Mouse (Mus musculus): ENCODE results near the gene Psmd4. TPM values are rescaled to one million over a fixed set of nuclear protein-coding genes. Genes with fewer than 3 reads are reported as not detected.

Psmd4 gene
- 134 TPM for polyA plus RNA-seq (2014; fragmentation: Illumina TruSeq; extraction: RNeasy Lipid Tissue Mini Kit (QIAGEN cat#74804); ENCODE audit: low read depth, low replicate concordance)

DNA sequence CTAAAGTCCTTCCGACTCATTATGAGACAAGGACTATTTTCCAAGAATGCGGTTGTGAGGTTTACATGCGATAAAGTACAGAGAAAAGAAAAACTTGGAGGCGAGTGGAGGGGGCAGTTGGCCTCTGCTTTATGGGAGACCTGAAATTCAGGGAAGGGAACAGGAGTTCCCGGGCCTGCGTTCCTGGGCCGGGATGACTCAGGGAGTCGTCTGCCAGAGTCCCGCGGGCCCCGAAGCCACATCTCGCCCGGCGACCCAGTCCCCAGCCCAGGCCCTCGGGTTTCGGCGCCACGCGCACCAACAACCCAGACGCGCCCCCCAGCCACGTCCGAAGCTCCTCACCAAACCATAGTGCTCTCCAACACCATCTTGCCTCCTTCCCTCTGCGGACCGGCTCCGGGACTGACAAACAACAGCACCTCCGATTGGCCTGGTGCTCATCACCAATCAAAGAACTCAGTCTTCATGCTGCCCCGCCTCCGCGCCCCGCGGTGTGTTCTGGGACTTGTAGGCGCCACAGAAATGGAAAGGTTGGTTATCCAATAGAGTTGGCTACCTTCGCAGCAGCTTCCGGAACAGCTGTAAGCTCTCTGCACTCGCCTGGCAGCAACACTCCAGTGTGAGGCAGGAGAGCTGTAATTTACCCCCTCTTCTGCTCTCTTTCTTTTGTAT is at the start of gene Psmd4:
Gene Psmd4 (minus strand): TSS at position 449 of the 672 bp plus-strand sequence.

DNA sequence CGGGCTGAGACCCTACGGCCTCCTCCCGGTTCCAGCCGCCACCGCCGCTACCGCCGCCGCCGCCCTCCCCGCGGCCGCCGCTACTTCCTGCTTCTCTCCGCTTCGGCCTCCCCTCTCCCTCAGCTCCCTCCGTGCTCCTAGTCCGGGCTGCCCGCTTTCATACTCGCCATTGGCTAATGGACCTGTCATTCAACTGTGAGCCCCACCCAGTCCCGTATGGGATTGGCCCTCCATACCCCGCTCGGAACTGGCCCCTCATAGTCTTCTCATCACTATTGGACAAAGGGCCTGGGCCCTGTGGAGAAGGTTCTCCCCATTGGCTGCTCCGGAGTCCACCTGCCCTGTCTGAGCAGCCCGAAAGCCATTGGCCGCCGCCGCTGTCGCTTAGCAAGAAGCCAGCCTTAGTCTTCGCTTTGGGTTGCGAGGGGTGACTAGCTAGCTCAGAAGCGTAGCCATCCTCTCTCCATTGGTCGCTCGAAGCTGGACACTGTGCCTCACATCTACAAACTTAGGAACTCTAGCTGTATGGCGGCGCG is 27.0 kb downstream of the Psmd4 start, which contains the start of gene Zfp687:
Gene Zfp687 (minus strand): TSS at position 112 of the 536 bp plus-strand sequence.

Other genes starting within 250 kb of the Psmd4 start
- gene Pogz, start 205.0 kb downstream of the Psmd4 start, polyA plus RNA-seq (2014; fragmentation: Illumina TruSeq; extraction: RNeasy Lipid Tissue Mini Kit (QIAGEN cat#74804); ENCODE audit: low read depth, low replicate concordance): 17.9 TPM
- 211 TPM for gene Psmb4, start 155.7 kb downstream of the Psmd4 start, polyA plus RNA-seq (2014; fragmentation: Illumina TruSeq; extraction: RNeasy Lipid Tissue Mini Kit (QIAGEN cat#74804); ENCODE audit: low read depth, low replicate concordance)
- 123 TPM for gene Selenbp1, start 109.6 kb downstream of the Psmd4 start, polyA plus RNA-seq (2014; fragmentation: Illumina TruSeq; extraction: RNeasy Lipid Tissue Mini Kit (QIAGEN cat#74804); ENCODE audit: low read depth, low replicate concordance)
- gene Rfx5, start 88.5 kb downstream of the Psmd4 start, polyA plus RNA-seq (2014; fragmentation: Illumina TruSeq; extraction: RNeasy Lipid Tissue Mini Kit (QIAGEN cat#74804); ENCODE audit: low read depth, low replicate concordance): 13.5 TPM
- gene Pi4kb, start 67.9 kb downstream of the Psmd4 start, polyA plus RNA-seq (2014; fragmentation: Illumina TruSeq; extraction: RNeasy Lipid Tissue Mini Kit (QIAGEN cat#74804); ENCODE audit: low read depth, low replicate concordance): 33.9 TPM
- gene Zfp687, start 27.2 kb downstream of the Psmd4 start, polyA plus RNA-seq (2014; fragmentation: Illumina TruSeq; extraction: RNeasy Lipid Tissue Mini Kit (QIAGEN cat#74804); ENCODE audit: low read depth, low replicate concordance): 24.9 TPM
- gene Pip5k1a, start 64.3 kb upstream of the Psmd4 start, polyA plus RNA-seq (2014; fragmentation: Illumina TruSeq; extraction: RNeasy Lipid Tissue Mini Kit (QIAGEN cat#74804); ENCODE audit: low read depth, low replicate concordance): 19.1 TPM
- gene Vps72, start 68.4 kb upstream of the Psmd4 start, polyA plus RNA-seq (2014; fragmentation: Illumina TruSeq; extraction: RNeasy Lipid Tissue Mini Kit (QIAGEN cat#74804); ENCODE audit: low read depth, low replicate concordance): 45.3 TPM
- gene Tmod4, start 81.9 kb upstream of the Psmd4 start, polyA plus RNA-seq (2014; fragmentation: Illumina TruSeq; extraction: RNeasy Lipid Tissue Mini Kit (QIAGEN cat#74804); ENCODE audit: low read depth, low replicate concordance): 0.31 TPM
- gene Scnm1, start 91.4 kb upstream of the Psmd4 start, polyA plus RNA-seq (2014; fragmentation: Illumina TruSeq; extraction: RNeasy Lipid Tissue Mini Kit (QIAGEN cat#74804); ENCODE audit: low read depth, low replicate concordance): 34.3 TPM
- 11.0 TPM for gene Lysmd1, start 91.5 kb upstream of the Psmd4 start, polyA plus RNA-seq (2014; fragmentation: Illumina TruSeq; extraction: RNeasy Lipid Tissue Mini Kit (QIAGEN cat#74804); ENCODE audit: low read depth, low replicate concordance)
- 9.1 TPM for gene Tnfaip8l2, start 99.7 kb upstream of the Psmd4 start, polyA plus RNA-seq (2014; fragmentation: Illumina TruSeq; extraction: RNeasy Lipid Tissue Mini Kit (QIAGEN cat#74804); ENCODE audit: low read depth, low replicate concordance)
- 4.2 TPM for gene Sema6c, start 117.8 kb upstream of the Psmd4 start, polyA plus RNA-seq (2014; fragmentation: Illumina TruSeq; extraction: RNeasy Lipid Tissue Mini Kit (QIAGEN cat#74804); ENCODE audit: low read depth, low replicate concordance)
- gene Gabpb2, start 175.3 kb upstream of the Psmd4 start, polyA plus RNA-seq (2014; fragmentation: Illumina TruSeq; extraction: RNeasy Lipid Tissue Mini Kit (QIAGEN cat#74804); ENCODE audit: low read depth, low replicate concordance): 18.6 TPM
- 69.2 TPM for gene Cdc42se1, start 186.1 kb upstream of the Psmd4 start, polyA plus RNA-seq (2014; fragmentation: Illumina TruSeq; extraction: RNeasy Lipid Tissue Mini Kit (QIAGEN cat#74804); ENCODE audit: low read depth, low replicate concordance)
- 22.7 TPM for gene Mllt11, start 189.6 kb upstream of the Psmd4 start, polyA plus RNA-seq (2014; fragmentation: Illumina TruSeq; extraction: RNeasy Lipid Tissue Mini Kit (QIAGEN cat#74804); ENCODE audit: low read depth, low replicate concordance)
- 5.9 TPM for gene Gm128, start 199.0 kb upstream of the Psmd4 start, polyA plus RNA-seq (2014; fragmentation: Illumina TruSeq; extraction: RNeasy Lipid Tissue Mini Kit (QIAGEN cat#74804); ENCODE audit: low read depth, low replicate concordance)
- 3.7 TPM for gene Bnipl, start 208.6 kb upstream of the Psmd4 start, polyA plus RNA-seq (2014; fragmentation: Illumina TruSeq; extraction: RNeasy Lipid Tissue Mini Kit (QIAGEN cat#74804); ENCODE audit: low read depth, low replicate concordance)
- 62.4 TPM for gene Mindy1, start 238.7 kb upstream of the Psmd4 start, polyA plus RNA-seq (2014; fragmentation: Illumina TruSeq; extraction: RNeasy Lipid Tissue Mini Kit (QIAGEN cat#74804); ENCODE audit: low read depth, low replicate concordance)
- 19.0 TPM for gene Prune1, start 239.5 kb upstream of the Psmd4 start, polyA plus RNA-seq (2014; fragmentation: Illumina TruSeq; extraction: RNeasy Lipid Tissue Mini Kit (QIAGEN cat#74804); ENCODE audit: low read depth, low replicate concordance)